Mouse (Mus musculus): ENCODE data around the gene Ccdc89.
A peak's percentile ranks its signal among the peaks of the same experiment; 100 is the strongest.

Ccdc89 gene

DNA sequence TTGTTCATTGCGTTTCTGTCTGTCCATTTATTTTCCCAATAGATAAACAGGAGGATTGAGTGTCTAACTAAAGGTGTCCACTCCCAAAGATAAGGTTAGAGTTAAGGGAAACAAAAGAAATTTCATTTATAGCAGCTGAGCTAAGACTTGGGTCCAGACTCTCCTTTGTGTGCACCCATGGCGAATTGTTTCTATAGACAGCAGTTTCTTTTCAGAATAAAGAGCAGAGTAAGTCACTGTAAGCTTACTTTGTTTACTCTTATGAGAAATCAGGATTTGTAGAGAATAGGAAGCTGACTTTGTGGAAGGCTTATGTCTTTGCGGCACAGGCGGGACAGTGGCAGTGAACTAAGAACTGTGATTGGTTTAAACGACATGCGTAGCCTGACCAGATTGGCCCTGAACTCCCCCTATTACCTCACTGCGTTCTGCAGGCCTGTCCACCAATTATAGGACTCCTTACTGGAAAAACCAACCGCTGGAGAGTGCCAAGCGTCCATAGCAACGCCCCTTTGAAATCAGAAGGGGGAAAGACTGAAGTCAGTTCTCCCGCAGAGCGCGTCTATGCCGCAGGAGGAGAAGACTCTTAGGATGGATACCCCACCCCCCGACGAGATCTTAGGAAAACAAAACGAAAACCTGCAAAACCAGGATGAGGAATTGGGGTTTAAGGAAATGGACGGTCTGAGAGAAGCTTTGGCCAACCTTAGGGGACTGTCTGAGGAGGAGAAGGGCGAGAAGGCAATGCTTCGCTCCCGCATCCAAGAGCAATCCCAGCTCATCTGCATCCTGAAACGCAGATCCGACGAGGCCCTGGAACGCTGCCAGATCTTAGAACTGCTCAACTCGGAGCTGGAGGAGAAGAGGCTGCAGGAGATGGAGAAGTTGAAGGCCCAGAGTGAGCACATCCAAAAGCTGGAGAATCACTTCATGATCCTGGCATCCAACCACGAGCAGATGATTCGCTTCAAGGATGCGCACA is at the start of gene Ccdc89:
TSS of gene Ccdc89 (plus strand) at position 558 of the 982 bp plus-strand sequence.
- DNase-seq = peak; percentile 94

GRCm38 (mm10) chr7:90384411-90384810 is 42.0 kb upstream of the Ccdc89 start:
- no peak for DNase-seq

- DNase-seq = peak; percentile 68
Measured at GRCm38 (mm10) chr7:90386885-90387459, 39.4 kb upstream of the Ccdc89 start.

DNA sequence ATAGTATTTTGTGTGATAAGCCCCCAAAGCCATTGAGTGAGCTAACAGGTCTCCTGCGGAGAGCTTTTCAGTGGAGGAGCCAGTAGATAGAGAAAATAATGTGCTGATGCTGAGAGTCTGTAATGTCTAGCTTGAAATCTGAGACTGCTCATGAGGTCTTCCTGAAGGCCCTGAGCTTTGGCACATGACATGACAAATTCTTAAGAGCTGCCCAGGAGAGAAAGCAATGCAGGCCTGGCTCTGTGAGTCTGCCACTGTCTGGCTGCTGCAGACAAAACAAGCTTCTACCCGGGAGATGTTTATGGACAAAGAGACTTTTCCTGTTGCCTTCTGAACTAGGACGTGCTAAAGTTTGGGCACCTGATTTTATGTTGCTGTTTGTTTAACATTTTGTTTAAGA is 36.6 kb upstream of the Ccdc89 start:
- DNase-seq = no peak

DNA sequence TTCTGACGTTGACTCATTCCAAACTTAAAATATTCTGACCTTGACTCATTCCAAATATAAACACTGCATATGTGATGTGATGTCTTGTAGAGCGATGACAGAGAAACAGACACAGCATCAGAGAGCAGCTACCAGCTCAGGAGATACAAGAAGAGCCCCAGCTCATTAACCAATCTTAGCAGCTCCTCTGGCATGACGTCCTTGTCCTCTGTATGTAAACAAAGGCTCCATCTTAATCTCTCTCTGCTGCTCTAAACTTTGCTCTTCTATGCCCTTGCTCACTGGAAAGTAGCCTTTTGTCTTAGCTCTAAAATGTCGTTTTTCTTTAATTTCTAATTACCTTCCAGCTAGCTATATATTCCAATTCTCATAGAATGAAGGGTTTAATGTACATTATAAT is 31.3 kb upstream of the Ccdc89 start:
- DNase-seq = no peak

GRCm38 (mm10) chr7:90395928-90396327 is 30.4 kb upstream of the Ccdc89 start:
- no peak for DNase-seq

DNA sequence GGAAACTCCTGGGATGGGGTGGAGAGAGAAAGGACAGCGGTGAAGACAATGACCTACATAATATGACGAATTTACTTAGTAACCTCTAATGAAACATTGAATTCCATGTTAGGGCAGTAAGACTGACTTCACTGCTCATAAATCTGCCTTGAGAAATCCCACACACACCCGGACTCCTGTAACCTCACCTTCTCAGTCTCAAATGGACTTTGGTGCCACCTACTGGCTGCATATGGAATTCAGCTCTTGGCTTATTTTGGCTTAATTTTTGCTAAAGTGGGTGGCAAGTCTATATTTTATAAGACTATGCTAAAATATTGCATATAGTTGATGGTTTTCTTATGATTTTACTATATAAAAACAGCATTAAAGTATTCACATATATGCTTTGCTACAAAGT is 16.4 kb upstream of the Ccdc89 start:
- peak; percentile 72 for DNase-seq

DNA sequence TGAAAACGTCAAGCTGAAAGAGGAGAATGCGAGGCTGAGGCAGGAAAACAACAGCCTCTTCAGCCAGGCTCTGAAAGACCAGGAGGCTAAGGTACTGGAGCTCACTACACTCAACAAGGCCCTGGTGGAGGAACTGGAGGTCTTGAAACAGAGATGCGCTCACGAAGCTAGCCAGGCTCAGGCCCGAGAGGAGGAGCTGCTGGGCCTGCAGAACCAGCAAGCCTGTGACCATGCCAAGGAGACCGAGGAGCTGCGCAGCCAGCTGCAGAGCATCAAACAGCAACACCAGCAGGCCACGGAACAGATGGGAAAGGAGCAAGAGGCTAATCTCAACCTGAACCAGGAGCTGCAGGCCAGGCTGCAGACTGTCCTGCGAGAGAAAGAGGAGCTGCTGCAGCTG is 629 bp downstream of the Ccdc89 start:
- no peak for DNase-seq

GRCm38 (mm10) chr7:90432221-90432620 is 5.8 kb downstream of the Ccdc89 start:
- peak; percentile 65 for DNase-seq

DNA sequence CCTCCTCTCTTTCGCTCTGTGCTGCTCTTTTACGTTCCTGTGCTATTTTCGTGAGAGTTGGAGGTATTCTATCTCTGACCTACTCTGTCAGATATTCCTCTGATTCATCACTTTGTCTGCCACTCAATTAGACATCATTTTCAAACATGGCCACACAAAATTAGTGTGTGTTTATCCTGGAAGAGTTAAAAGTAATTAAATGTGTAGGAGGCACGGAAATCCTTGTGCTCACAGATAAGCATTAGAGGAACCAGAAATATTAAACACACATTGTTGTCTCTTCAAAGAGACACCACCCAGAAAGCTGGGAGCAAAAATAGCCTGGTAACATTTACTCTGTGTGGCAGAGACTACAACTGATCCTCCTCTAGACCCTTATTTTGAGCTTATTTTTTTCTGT is 13.7 kb downstream of the Ccdc89 start:
- DNase-seq = no peak

GRCm38 (mm10) chr7:90442070-90442469 is 15.7 kb downstream of the Ccdc89 start:
- no peak for DNase-seq

- peak; percentile 99 for DNase-seq
Measured at GRCm38 (mm10) chr7:90442518-90443080, 16.2 kb downstream of the Ccdc89 start, which contains the start of gene Crebzf. TSS of gene Crebzf (plus strand) at chr7:90442729.

DNA sequence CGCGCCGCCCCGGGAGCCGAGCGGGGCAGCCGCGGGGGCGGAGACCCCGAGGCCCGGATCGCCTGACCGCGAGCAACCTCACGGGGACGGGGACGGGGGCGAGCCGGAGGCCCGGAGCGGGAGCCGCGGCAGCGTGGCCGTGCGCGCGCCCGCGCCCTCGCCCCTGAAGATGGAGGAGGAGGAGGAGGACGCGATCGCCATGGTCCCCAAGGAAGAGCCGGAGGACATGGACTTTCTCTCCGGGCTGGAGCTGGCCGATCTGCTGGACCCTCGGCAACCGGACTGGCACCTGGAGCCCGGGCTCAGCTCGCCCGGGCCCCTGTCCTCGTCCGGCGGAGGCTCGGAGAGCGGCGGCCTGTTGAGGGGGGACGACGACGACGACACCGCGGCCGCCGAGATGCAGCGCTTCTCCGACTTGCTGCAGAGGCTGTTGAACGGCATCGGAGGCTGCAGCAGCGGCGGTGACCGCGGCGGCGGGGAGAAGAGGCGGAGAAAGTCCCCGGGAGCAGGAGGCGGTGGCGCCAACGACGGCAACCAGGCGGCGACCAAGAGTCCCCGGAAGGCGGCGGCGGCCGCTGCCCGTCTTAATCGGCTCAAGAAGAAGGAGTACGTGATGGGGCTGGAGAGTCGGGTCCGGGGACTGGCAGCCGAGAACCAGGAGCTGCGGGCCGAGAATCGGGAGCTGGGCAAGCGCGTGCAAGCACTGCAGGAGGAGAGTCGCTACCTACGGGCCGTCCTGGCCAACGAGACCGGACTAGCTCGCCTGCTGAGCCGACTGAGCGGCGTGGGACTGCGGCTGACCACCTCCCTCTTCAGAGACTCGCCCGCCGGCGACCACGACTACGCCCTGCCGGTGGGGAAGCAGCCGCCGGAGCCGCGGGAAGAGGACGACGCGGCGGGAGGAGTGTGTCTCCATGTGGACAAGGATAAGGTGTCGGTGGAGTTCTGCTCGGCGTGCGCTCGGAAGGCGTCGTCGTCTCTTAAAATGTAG is 17.0 kb downstream of the Ccdc89 start:
- peak; percentile 81 for DNase-seq

GRCm38 (mm10) chr7:90444206-90444605 is 17.8 kb downstream of the Ccdc89 start:
- no peak for DNase-seq

GRCm38 (mm10) chr7:90456149-90456844 is 29.9 kb downstream of the Ccdc89 start:
- DNase-seq = no peak

DNA sequence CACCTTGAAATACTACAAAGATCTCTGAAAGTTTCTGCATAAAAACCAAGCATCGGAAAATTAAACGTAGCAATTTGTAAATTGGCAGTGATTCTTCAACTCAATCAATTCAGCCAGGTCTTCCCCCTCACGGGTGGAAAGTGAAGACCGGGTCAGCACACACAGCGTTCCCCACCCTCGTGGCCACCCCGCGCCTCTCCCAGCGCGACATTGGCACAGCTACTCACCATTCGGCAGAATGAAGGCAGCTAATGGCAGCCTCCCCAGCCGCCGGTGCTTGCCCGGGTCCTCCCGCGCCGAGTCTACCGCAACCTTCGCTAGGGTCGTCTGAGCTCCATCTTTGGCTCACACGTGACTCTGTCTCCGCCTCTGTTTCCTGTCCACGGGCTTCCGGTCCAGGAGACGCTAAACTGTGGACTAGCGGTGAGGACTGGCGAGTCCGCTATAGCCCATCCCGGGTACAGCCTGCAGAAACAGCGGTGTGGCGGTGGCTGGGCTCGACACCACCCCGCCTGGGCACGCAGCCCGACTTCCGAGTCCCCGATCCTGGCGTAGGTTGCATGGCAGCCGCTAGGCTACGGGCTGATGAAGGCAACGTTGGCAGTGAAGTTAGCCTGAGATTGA is 30.6 kb downstream of the Ccdc89 start, which contains the start of gene Tmem126a:
TSS of gene Tmem126a (minus strand) at position 385 of the 624 bp plus-strand sequence.
- peak; percentile 96 for DNase-seq

DNA sequence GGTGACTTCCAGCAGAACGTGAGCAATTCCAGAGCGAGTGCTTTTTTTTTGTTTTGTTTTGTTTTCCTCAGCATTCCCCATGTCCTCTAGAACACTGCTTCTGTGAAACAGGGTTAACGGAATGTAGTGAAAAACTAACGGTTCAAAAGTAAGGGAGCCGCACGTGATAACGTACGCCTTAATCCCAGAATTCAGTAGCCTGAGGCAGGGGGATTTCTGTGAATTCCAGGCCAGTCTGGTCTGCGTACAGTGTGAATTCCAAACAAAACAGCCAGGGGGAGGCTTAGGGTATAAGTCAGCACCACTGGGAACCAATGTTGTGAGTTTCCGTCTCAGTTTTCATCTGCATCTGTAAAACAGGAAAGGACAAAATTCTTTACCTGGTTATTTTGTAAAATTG is 31.1 kb downstream of the Ccdc89 start:
- DNase-seq = no peak

GRCm38 (mm10) chr7:90460330-90460729 is 34.0 kb downstream of the Ccdc89 start:
- DNase-seq = no peak

- DNase-seq = peak; percentile 54
Measured at GRCm38 (mm10) chr7:90460930-90461329, 34.6 kb downstream of the Ccdc89 start.

GRCm38 (mm10) chr7:90461441-90461840 is 35.1 kb downstream of the Ccdc89 start:
- no peak for DNase-seq

- DNase-seq = no peak
Measured at GRCm38 (mm10) chr7:90473511-90473910, 47.1 kb downstream of the Ccdc89 start.
